Mouse (Mus musculus): ENCODE data around the gene Amd1.

The Amd1 gene

DNA sequence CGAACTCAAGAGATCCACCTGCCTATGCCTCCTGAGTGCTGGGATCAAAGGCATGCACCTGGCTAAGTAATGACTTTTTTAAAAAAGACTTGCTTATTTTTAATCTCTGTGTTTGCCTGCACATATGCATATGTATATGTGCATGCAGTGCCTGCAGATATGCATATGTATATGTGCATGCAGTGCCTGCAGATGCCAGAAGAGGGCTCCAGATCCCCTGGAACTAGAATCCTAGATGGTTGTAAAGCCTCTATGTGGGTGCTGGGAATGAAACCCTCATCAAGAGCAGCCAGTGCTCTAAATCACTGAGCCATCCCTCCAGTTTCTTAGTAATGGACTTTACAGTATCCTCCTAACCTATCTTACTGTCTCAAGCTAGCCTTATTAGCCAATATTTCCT, 4.0 kb upstream of the Amd1 start:
- DNase-seq (ENCODE audit: low read depth in 2 of 2, low spot score in 2 of 2) = no peak

GRCm38 (mm10) chr10:40301181-40302075, 558 bp downstream of the Amd1 start:
- peak; percentile 40 to 52 for DNase-seq (ENCODE audit: low read depth in 2 of 2, low spot score in 2 of 2)

DNA sequence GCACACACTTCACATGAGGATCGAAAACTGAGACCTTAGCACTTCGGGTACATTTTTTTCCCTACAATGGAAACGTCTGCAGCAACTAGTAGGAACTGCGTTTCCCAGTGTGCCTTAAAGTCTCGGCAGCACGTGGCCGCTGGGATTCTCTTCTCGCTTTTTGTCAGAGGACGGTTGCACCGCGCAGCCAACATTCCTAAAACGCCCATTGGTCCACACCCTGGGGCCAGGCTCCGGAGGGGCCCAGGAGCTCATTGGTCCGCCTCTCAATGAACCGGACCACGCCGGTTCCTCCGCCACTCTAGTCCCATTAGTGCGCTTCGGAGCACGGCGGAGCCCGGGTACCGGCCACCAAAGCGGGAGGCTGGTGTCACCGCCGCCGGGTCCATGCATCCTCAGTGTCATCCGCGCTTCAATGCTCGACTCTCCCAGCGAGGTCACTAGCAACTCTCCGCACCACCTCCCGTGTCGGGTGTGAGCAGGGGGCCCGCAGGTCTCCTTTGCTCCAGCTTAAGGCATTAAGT, 1.3 kb downstream of the Amd1 start:
- peak in 1 of 2 experiments; percentile 45 for DNase-seq (ENCODE audit: low read depth in 2 of 2, low spot score in 2 of 2)

DNA sequence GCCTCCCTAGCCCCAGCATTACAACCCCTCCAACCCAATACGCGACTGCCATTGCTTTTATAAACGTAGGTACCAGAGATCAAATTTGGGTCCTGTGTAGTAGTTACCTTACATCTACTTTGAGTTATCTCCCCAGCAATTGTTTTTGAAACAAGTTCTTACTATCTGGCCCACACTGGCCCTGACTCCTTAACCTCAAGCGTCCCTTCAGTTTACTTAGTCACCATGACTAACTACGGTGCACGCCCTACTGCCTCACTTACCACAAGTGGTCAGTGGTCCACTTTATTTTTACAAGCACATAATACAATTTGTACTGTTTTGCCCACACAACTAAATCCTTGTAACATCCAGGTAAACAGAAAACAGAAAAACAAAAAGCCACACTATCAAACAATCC, 9.3 kb downstream of the Amd1 start:
- DNase-seq (ENCODE audit: low read depth in 2 of 2, low spot score in 2 of 2) = no peak

DNA sequence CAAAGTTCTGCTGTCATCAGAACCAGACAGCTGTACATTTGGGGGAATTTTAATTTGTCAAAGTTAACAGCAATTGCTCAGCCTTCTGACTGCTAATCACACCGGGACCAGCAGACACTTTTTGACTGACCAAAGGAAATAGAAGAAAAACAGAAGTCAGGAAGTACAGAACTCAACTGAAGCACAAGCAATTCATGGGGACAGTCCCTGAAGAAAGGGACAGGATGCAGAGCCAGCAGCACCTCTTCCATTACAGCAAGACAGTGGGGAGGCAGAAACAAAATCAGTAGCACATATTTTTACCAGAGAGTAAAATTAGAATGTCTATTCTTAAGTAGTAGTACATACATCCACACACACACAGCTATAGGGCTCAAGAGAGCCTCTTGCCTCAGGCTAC, 15.2 kb downstream of the Amd1 start:
- DNase-seq (ENCODE audit: low read depth in 2 of 2, low spot score in 2 of 2) = no peak

- no peak for DNase-seq (ENCODE audit: low read depth in 2 of 2, low spot score in 2 of 2)
Observed at GRCm38 (mm10) chr10:40285571-40285970, 16.4 kb downstream of the Amd1 start.

DNA sequence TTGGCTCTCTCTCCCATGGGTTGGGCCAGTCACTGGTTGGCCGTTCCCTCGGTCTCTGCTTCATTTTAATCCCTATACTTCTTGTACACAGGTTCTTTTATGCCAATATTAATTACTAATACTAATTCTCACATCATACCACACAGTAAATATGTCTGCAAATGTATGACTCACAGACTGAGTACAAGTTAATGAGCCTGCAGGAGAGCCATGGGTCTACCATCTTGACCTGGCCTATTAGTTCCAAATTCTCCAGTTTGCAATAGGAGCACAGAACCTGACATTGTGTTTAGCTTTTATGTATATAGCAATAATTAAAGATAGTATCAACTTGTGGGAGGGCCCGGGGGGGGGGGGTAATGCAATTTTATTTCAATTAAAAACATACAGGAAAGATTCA, 17.0 kb downstream of the Amd1 start:
- no peak for DNase-seq (ENCODE audit: low read depth in 2 of 2, low spot score in 2 of 2)

DNA sequence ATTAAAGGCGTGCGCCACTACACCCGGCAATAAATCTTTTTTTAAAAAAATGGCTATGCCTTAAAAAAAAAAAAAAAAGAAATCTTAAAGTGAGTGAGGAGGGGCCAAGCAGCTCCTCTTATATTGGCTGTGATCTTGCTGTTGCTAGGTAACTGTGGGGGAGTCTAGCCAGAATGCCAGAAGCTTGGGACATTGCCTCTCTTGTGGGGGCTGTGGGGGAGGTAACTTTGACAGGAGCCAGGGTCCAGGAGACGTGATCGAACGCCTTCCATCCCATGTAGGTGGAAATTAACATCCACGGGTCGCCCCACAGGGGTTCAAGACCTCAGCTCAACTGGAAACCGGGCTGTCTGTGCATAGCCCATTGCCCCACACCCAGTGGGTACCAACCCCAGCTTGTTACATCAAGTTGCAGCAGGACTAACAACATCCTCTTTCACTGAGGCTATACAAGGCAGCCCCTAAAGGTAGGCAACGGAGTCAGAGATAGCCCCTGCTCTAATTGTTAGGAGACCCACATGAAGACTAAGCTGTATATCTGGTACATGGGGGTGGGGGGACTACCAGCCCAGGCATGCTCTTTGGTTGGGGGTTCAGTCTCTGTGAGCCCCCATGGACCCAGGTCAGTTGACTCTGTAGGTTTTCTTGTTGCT, 17.7 kb downstream of the Amd1 start:
- DNase-seq (ENCODE audit: low read depth in 2 of 2, low spot score in 2 of 2) = no peak

DNA sequence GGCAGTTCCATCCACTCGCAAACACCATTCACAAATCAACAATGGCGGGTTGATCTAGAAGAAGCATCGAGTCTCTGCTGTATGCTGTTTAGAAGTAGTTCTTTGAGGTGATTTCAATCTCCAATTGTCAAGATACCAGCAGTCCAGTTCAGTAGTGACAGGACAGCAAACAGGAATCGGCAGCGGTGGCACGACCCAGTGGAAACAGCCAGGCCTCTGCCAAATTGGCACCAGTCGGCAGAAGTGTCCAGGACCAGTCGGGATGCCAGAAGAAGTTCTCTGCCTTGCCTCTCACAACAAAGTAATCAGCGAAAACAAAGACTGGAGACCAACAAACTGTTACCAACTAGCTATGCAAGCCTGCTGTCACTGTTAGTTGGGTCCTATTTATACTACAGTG, 18.4 kb downstream of the Amd1 start:
- DNase-seq (ENCODE audit: low read depth in 2 of 2, low spot score in 2 of 2) = no peak

GRCm38 (mm10) chr10:40281565-40281964, 20.4 kb downstream of the Amd1 start:
- DNase-seq (ENCODE audit: low read depth in 2 of 2, low spot score in 2 of 2) = no peak

DNA sequence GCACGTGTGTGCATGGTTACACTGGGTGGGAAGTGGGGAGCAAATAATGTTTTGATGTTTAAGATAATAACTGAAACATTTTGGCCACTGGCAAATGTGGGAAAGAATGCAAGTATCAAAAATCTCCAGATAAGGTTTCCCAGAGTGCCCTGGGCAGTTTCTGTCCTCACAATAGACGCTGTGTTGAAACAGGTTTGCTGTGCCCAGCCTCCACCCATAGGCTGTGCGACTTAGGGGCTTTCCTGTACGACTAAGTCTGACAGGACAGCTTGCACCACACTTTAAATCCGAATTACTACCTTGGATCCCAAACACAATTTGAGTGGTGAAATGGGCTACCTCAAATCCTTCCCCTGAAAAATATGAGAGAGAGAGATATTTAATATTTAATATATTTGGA, 23.7 kb downstream of the Amd1 start:
- DNase-seq (ENCODE audit: low read depth in 2 of 2, low spot score in 2 of 2) = no peak

DNA sequence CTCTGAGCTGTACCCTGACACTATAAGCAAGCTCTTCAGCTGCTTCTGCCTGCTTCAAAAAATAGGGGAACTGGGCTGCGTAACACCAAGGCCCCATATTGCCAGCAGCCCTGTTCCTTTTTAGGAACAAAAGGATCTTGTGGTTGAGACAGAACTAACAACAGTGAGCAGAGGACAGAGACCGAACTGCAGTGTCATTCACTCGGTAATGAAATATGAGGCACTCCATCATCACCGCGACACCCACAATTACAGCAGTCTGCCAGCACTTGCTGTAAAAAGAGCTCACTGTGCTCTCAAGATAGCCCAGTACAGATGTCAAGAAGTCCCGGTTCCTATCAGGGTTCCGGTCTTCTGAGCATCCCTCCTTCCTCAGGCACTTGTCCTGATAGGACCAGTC, 26.0 kb downstream of the Amd1 start:
- no peak for DNase-seq (ENCODE audit: low read depth in 2 of 2, low spot score in 2 of 2)

DNA sequence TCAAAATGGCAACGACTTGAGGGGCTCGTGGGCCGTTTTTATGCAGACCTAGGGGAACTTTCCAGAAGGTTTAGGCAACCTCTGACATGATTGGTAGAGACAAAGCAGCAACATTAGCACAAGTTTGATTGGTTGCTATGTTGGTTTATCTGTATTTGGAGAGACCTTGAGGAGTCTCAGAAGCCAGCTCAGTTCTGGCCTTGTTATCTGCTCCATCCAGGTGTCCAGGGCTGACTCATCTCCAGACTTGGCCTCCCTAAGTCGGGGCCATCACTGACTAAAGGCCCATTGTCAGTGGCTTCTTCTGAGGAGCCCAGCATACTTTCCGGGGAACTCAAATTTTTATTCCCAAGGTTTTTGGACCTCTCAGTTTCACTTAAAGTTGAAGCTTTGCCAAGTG, 28.0 kb downstream of the Amd1 start:
- DNase-seq (ENCODE audit: low read depth in 2 of 2, low spot score in 2 of 2) = no peak

- DNase-seq (ENCODE audit: low read depth in 2 of 2, low spot score in 2 of 2) = no peak
Observed at GRCm38 (mm10) chr10:40271216-40271615, 30.8 kb downstream of the Amd1 start.

- no peak for DNase-seq (ENCODE audit: low read depth in 2 of 2, low spot score in 2 of 2)
Observed at GRCm38 (mm10) chr10:40264920-40265319, 37.1 kb downstream of the Amd1 start.

- DNase-seq (ENCODE audit: low read depth in 2 of 2, low spot score in 2 of 2) = no peak
Observed at GRCm38 (mm10) chr10:40263691-40264090, 38.3 kb downstream of the Amd1 start.

- DNase-seq (ENCODE audit: low read depth in 2 of 2, low spot score in 2 of 2) = no peak
Observed at GRCm38 (mm10) chr10:40262200-40262599, 39.8 kb downstream of the Amd1 start.

- no peak for DNase-seq (ENCODE audit: low read depth in 2 of 2, low spot score in 2 of 2)
Observed at GRCm38 (mm10) chr10:40260305-40260704, 41.7 kb downstream of the Amd1 start.

DNA sequence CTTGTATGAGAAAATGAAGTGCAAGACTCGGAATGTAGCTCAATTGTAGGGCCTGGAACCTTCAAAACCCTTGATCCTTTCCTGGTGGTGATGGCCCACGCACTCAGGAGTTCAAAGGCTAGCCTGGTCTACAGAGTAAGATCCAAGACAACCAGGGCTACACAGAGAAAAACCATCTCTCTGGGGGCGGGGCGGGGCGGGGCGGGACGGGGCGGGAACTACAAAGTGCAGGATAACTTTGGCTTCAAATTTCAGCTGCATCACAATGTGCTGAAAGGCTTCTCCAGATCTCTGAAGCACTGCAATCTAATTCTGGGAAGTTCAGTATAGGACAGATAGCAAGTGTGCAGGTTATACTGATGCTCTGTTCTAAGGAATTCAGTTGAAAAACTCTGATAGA, 42.4 kb downstream of the Amd1 start:
- DNase-seq (ENCODE audit: low read depth in 2 of 2, low spot score in 2 of 2) = no peak

DNA sequence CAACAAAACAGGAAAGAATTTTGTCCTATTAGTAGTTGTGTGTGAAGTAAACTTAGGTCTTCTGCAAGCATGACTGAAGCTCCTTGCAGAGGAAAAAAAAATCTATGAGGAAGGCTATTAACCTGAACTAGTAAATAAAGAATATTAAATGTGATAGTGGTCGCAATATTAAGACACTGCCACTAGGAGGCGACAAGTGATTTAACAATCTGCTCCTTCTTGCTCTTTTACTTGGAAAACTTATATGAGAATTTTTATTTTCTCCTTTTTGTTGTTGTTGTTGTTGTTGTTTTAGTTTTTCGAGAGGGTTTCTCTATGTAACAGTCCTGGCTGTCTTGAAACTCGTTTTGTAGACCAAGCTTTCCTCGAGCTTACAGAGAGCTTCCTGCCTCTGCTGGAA, 43.0 kb downstream of the Amd1 start:
- DNase-seq (ENCODE audit: low read depth in 2 of 2, low spot score in 2 of 2) = peak; percentile 18 to 28

DNA sequence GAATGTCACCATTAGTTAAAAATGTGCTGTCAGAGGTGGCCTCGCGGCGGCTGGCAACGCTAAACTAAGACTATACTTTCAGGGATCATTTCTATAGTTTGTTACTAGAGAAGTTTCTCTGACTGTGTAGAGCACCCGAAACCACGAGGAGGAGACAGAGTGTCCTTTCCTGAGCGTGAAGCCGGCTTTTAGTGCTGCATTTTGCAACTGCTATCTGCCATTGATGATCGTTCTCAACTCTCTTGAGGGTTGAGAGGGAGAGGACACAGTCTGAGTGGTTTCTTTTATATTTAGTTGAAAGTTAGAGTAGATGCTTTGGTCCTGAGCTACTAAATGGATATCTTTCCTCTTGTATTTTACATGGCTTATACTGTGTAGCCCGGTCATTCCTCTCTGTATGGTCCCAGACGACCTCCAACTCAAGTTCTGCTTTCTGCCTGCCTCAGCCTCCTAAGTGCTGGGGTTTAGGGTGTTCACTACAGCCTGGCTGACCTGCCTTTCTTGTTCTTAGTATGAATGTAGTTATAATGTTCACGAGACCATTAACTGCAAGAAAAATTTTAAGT, 43.5 kb downstream of the Amd1 start:
- DNase-seq (ENCODE audit: low read depth in 2 of 2, low spot score in 2 of 2) = peak; percentile 75 to 77

All from CD8-positive naive resting alpha-beta T cell, adult 2 months (primary cell).